Mouse (Mus musculus) MEL (cell line): ENCODE results near the gene Camta1. TPM values are rescaled to one million over a fixed set of nuclear protein-coding genes. Genes with fewer than 3 reads are reported as not detected.

Experiments used
- DNase-seq: peaks from one replicate; pipeline ENCODE4 v3.0.0; 2011; ENCODE audit warnings: low read depth, low spot score
- H3K27ac ChIP-seq: 2 replicates; pipeline ENCODE4 v1.5.1; 2012; ENCODE audit warnings: low read depth, mild to moderate bottlenecking, control low read depth, low read length, moderate library complexity; ENCODE audit not compliant: control insufficient read depth
- H3K27me3 ChIP-seq, 2 experiments: fragments of 150-350 bp in 1 of 2; sonication (generic) in 1 of 2; 2 replicates each; pipeline ENCODE4 v1.6.1; 2012; ENCODE audit warnings: low read length in 2 of 2, mild to moderate bottlenecking in 2 of 2, improper control_type of control experiment in 1 of 2, moderate library complexity in 1 of 2; ENCODE audit not compliant: insufficient read depth in 2 of 2, control insufficient read depth in 1 of 2
- H3K36me3 ChIP-seq, 2 experiments: 2 replicates each; pipeline ENCODE4 v1.6.1; 2012 to 2014; ENCODE audit warnings: low read length in 2 of 2, improper control_type of control experiment in 1 of 2, inconsistent platforms in 1 of 2, mild to moderate bottlenecking in 1 of 2; ENCODE audit not compliant: insufficient read depth in 2 of 2, control insufficient read depth in 1 of 2
- H3K4me1 ChIP-seq, 2 experiments: fragments of 150-350 bp in 1 of 2; sonication (generic) in 1 of 2; 2 replicates each; pipeline ENCODE4 v1.6.1; 2012; ENCODE audit warnings: low read length in 2 of 2, improper control_type of control experiment in 1 of 2, mild to moderate bottlenecking in 1 of 2; ENCODE audit not compliant: insufficient read depth in 2 of 2, control insufficient read depth in 1 of 2
- H3K4me3 ChIP-seq, 2 experiments: fragments of 150-350 bp in 1 of 2; sonication (generic) in 1 of 2; 2 replicates each; pipeline ENCODE4 v1.5.1; 2012; ENCODE audit warnings: low read depth in 2 of 2, low read length in 2 of 2, mild to moderate bottlenecking in 2 of 2, moderate library complexity in 2 of 2, control low read depth in 1 of 2, improper control_type of control experiment in 1 of 2; ENCODE audit not compliant: control insufficient read depth in 1 of 2, insufficient read depth in 1 of 2
- H3K79me2 ChIP-seq: 2 replicates; pipeline ENCODE4 v1.6.1; 2012; ENCODE audit warnings: mild to moderate bottlenecking, low read length, moderate library complexity; ENCODE audit not compliant: control insufficient read depth, poor library complexity, insufficient read depth
- H3K9ac ChIP-seq: 2 replicates; pipeline ENCODE4 v1.6.1; 2012; ENCODE audit warnings: low read depth, mild to moderate bottlenecking, control low read depth, low read length, moderate library complexity; ENCODE audit not compliant: control insufficient read depth, poor library complexity, severe bottlenecking
- H3K9me3 ChIP-seq: fragments of 150-350 bp; sonication (generic); replicated peaks from 2 replicates; pipeline ENCODE4 v1.6.1; 2012; ENCODE audit warnings: mild to moderate bottlenecking, low read length, improper control_type of control experiment, moderate library complexity; ENCODE audit not compliant: insufficient read depth
- CHD1 ChIP-seq: IDR thresholded peaks from 2 replicates; pipeline ENCODE4 v1.6.1; 2012; ENCODE audit warnings: low read depth, mild to moderate bottlenecking, inconsistent platforms, low read length, improper control_type of control experiment
- CHD2 ChIP-seq: IDR thresholded peaks from 2 replicates; pipeline ENCODE4 v1.6.1; 2011; ENCODE audit warnings: low read length, improper control_type of control experiment
- CTCF ChIP-seq, 3 experiments: IDR thresholded peaks in 2 of 3; conservative IDR thresholded peaks in 1 of 3; 2 replicates each; pipeline ENCODE4 v1.5.1; 2011 to 2012; ENCODE audit warnings: low read length in 3 of 3, low read depth in 2 of 3, mild to moderate bottlenecking in 2 of 3, improper control_type of control experiment in 1 of 3, inconsistent platforms in 1 of 3, mixed read lengths in 1 of 3, moderate library complexity in 1 of 3; ENCODE audit not compliant: control insufficient read depth in 1 of 3, insufficient read depth in 1 of 3, poor library complexity in 1 of 3, severe bottlenecking in 1 of 3
- E2F4 ChIP-seq: IDR thresholded peaks from 2 replicates; pipeline ENCODE4 v1.6.1; 2011; ENCODE audit warnings: low read depth, low read length, improper control_type of control experiment, borderline replicate concordance
- EP300 ChIP-seq, 2 experiments: IDR thresholded peaks; 2 replicates each; pipeline ENCODE4 v1.6.1; 2011; ENCODE audit warnings: improper control_type of control experiment in 2 of 2, low read length in 2 of 2, low read depth in 1 of 2, mild to moderate bottlenecking in 1 of 2
- ETS1 ChIP-seq: IDR thresholded peaks from 2 replicates; pipeline ENCODE4 v1.6.1; 2012; ENCODE audit warnings: low read depth, mild to moderate bottlenecking, inconsistent platforms, low read length, improper control_type of control experiment, moderate library complexity
- HCFC1 ChIP-seq: IDR thresholded peaks from 2 replicates; pipeline ENCODE4 v1.6.1; 2012; ENCODE audit warnings: low read depth, mild to moderate bottlenecking, inconsistent platforms, low read length, improper control_type of control experiment, moderate library complexity
- KAT2A ChIP-seq: conservative IDR thresholded peaks from 2 replicates; pipeline ENCODE4 v1.6.1; 2012; ENCODE audit warnings: low read depth, low read length, improper control_type of control experiment, inconsistent platforms
- MAX ChIP-seq: IDR thresholded peaks from 2 replicates; pipeline ENCODE4 v1.6.1; 2011; ENCODE audit warnings: low read length, improper control_type of control experiment
- MAZ ChIP-seq: IDR thresholded peaks from 2 replicates; pipeline ENCODE4 v1.6.1; 2012; ENCODE audit warnings: low read depth, mild to moderate bottlenecking, inconsistent platforms, low read length, improper control_type of control experiment
- MXI1 ChIP-seq: IDR thresholded peaks from 2 replicates; pipeline ENCODE4 v1.6.1; 2011; ENCODE audit warnings: mild to moderate bottlenecking, low read depth, low read length, improper control_type of control experiment
- NELFE ChIP-seq: IDR thresholded peaks from 2 replicates; pipeline ENCODE4 v1.6.1; 2011; ENCODE audit warnings: low read depth, low read length, improper control_type of control experiment
- POLR2A ChIP-seq, 2 experiments: IDR thresholded peaks; 2 replicates each; pipeline ENCODE4 v1.6.1; 2011 to 2012; ENCODE audit warnings: low read length in 2 of 2, mild to moderate bottlenecking in 2 of 2, control low read depth in 1 of 2, improper control_type of control experiment in 1 of 2, low read depth in 1 of 2, moderate library complexity in 1 of 2; ENCODE audit not compliant: control insufficient read depth in 1 of 2, insufficient read depth in 1 of 2, poor library complexity in 1 of 2
- POLR2AphosphoS2 ChIP-seq: IDR thresholded peaks from 2 replicates; pipeline ENCODE4 v1.6.1; 2011; ENCODE audit warnings: low read length, improper control_type of control experiment
- POLR2AphosphoS5 ChIP-seq: IDR thresholded peaks from 2 replicates; pipeline ENCODE4 v1.6.1; 2012; ENCODE audit warnings: low read depth, borderline replicate concordance, mild to moderate bottlenecking, inconsistent platforms, low read length, moderate library complexity, mixed read lengths
- RAD21 ChIP-seq: IDR thresholded peaks from 2 replicates; pipeline ENCODE4 v1.6.1; 2011; ENCODE audit warnings: mild to moderate bottlenecking, low read depth, low read length, improper control_type of control experiment
- SIN3A ChIP-seq: IDR thresholded peaks from 2 replicates; pipeline ENCODE4 v1.6.1; 2012; ENCODE audit warnings: low read length, improper control_type of control experiment, inconsistent platforms
- SMC3 ChIP-seq: IDR thresholded peaks from 2 replicates; pipeline ENCODE4 v1.6.1; 2011; ENCODE audit warnings: low read depth, low read length, improper control_type of control experiment
- USF1 ChIP-seq: IDR thresholded peaks from 2 replicates; pipeline ENCODE4 v1.6.1; 2014; ENCODE audit warnings: low read depth, mild to moderate bottlenecking, inconsistent platforms, low read length, improper control_type of control experiment, moderate library complexity
- ZMIZ1 ChIP-seq: IDR thresholded peaks from 2 replicates; pipeline ENCODE4 v1.6.1; 2012; ENCODE audit warnings: low read depth, mild to moderate bottlenecking, inconsistent platforms, low read length, improper control_type of control experiment, moderate library complexity
- polyA plus RNA-seq, 2 experiments: library from polyadenylated mRNA; stranded (reverse) in 1 of 2; unstranded in 1 of 2; fragments of >175 nt in 1 of 2; fragments of >200 nt in 1 of 2; gene quantifications; 2 replicates each; pipeline versions ENCODE4 v1.2.1 to v1.2.4; 2012; ENCODE audit warnings: low replicate concordance in 2 of 2, low read depth in 1 of 2; ENCODE audit not compliant: insufficient read length in 2 of 2, insufficient read depth in 1 of 2, missing spikeins in 1 of 2
- total RNA-seq: library from RNA; depleted of rRNA; stranded (reverse); fragments of 300-350 nt; gene quantifications from 2 replicates; pipeline ENCODE4 v1.2.3, GENCODE M21; 2012

The Camta1 gene
- total and polyA plus RNA-seq, 3 experiments = 28.2 to 87.5 TPM; not detected in 1

- TF ChIP-seq EP300 (IDR thresholded peaks at IDR 0.05; ENCODE audit: low read depth in 1 of 2, low read length in 2 of 2) (no peak), MAZ (peak; percentile 14; the same call in 1 of the 2 replicates), MXI1 (peak; percentile 32; the same call in 1 of the 2 replicates), POLR2AphosphoS5 (no peak), USF1 (peak; percentile 76), SIN3A (peak; percentile 43; the same call in 1 of the 2 replicates), SMC3 (peak; percentile 64), MAX (peak; percentile 64; the same call in 1 of the 2 replicates)
Measured at GRCm38 (mm10) chr4:150964635-150965554, 896.8 kb downstream of the Camta1 start (continued).

GRCm38 (mm10) chr4:150963711-150964110 lies 898.0 kb downstream of the Camta1 start:
- no peaks in the 10 kb centered on the region; a peak in 1 of 4 replicates for H3K27me3 ChIP-seq
- no peak overlapping the region for H3K27ac ChIP-seq
- no peak for DNase-seq
- no peaks in the 10 kb centered on the region for H3K79me2 ChIP-seq
- no peak overlapping the region for H3K4me3 ChIP-seq
- H3K9me3 ChIP-seq = no peaks in the 10 kb centered on the region
- no peaks in the 10 kb centered on the region for H3K4me1 ChIP-seq
- H3K9ac ChIP-seq = no peak overlapping the region
- no peak for TF ChIP-seq CHD2
- TF ChIP-seq CHD1 = no peak
- no peak for TF ChIP-seq HCFC1
- no peak for TF ChIP-seq MXI1
- no peak for TF ChIP-seq E2F4
- no peak for TF ChIP-seq CTCF (IDR thresholded peaks at IDR 0.05 in 2 of 3, conservative IDR thresholded peaks at IDR 0.05 in 1 of 3; ENCODE audit: control insufficient read depth in 1 of 3, insufficient read depth in 1 of 3, low read depth in 2 of 3, low read length in 3 of 3, poor library complexity in 1 of 3, severe bottlenecking in 1 of 3)
- TF ChIP-seq NELFE = no peak
- TF ChIP-seq KAT2A = no peak
- no peak for TF ChIP-seq ETS1
- no peak for TF ChIP-seq POLR2A (IDR thresholded peaks at IDR 0.05; ENCODE audit: control insufficient read depth in 1 of 2, insufficient read depth in 1 of 2, low read depth in 1 of 2, low read length in 2 of 2, poor library complexity in 1 of 2)
- TF ChIP-seq POLR2AphosphoS2 = no peak
- no peak for TF ChIP-seq ZMIZ1
- no peak for TF ChIP-seq RAD21
- TF ChIP-seq POLR2AphosphoS5 = no peak
- no peak for TF ChIP-seq MAZ
- no peaks in the 10 kb centered on the region for H3K36me3 ChIP-seq
